Mouse (Mus musculus) kidney, postnatal 0 days (tissue): Measurements from ENCODE around the gene Dmrtc2. TPM values are rescaled to one million over a fixed set of nuclear protein-coding genes. Genes with fewer than 3 reads are reported as not detected.

Experiments used
- ATAC-seq: fragments of 200-750 bp; cut with Nextera tagmentation; replicated peaks from 2 replicates; pipeline ENCODE4 v1.8.0; 2017; ENCODE audit warnings: low read depth, moderate number of reproducible peaks, moderate TSS enrichment, moderate library complexity; ENCODE audit not compliant: low FRiP score
- DNase-seq: peaks from one replicate; pipeline ENCODE4 v3.0.0-alpha.2; 2016; ENCODE audit warnings: low spot score
- H3K27ac ChIP-seq: fragments of 300-500 bp; sonication (generic); 2 replicates; pipeline ENCODE4 v1.5.1; 2014; ENCODE audit warnings: mild to moderate bottlenecking
- H3K27me3 ChIP-seq: fragments of 300-500 bp; sonication (generic); 2 replicates; pipeline ENCODE4 v1.6.1; 2014; ENCODE audit warnings: low read length, mixed read lengths; ENCODE audit not compliant: insufficient read depth
- H3K36me3 ChIP-seq: fragments of 300-500 bp; sonication (generic); 2 replicates; pipeline ENCODE4 v1.6.1; 2014; ENCODE audit warnings: low read length, mixed read lengths; ENCODE audit not compliant: insufficient read depth
- H3K4me1 ChIP-seq: fragments of 300-500 bp; sonication (generic); replicated peaks from 2 replicates; pipeline ENCODE4 v1.6.1; 2014; ENCODE audit warnings: antibody characterized with exemption, low read length, mixed read lengths; ENCODE audit not compliant: insufficient read depth
- H3K4me2 ChIP-seq: fragments of 300-500 bp; sonication (generic); 2 replicates; pipeline ENCODE4 v1.6.1; 2014; ENCODE audit warnings: mild to moderate bottlenecking, low read length, moderate library complexity, mixed read lengths
- H3K4me3 ChIP-seq: fragments of 300-500 bp; sonication (generic); replicated peaks from 2 replicates; pipeline ENCODE4 v1.5.1; 2014; ENCODE audit warnings: low read depth, low read length
- H3K9ac ChIP-seq: fragments of 300-500 bp; sonication (generic); 2 replicates; pipeline ENCODE4 v1.6.1; 2014; ENCODE audit warnings: low read depth, low read length
- H3K9me3 ChIP-seq: fragments of 300-500 bp; sonication (generic); replicated peaks from 2 replicates; pipeline ENCODE4 v1.6.1; 2016; ENCODE audit warnings: low read length, inconsistent platforms, mixed read lengths
- CTCF ChIP-seq: IDR thresholded peaks from 2 replicates; pipeline ENCODE4 v1.5.1; 2016; ENCODE audit warnings: antibody characterized with exemption, low read depth, mild to moderate bottlenecking, moderate library complexity
- WGBS: fragments of 180-500 bp; shearing (Covaris S2); extraction: QIAGEN DNeasy Blood & Tissue Kit; methylation state at CpG from one replicate; pipeline ENCODE4 v1.1.7; 2014; 5-methylcytosine and 5-hydroxymethylcytosine counted together
- polyA plus RNA-seq: library from polyadenylated mRNA; unstranded; fragments of >200 nt; fragmentation: Nextera tagmentation; extraction: Ambion mirVana; gene quantifications from 2 replicates; pipeline ENCODE4 v1.2.1, GENCODE M21; 2015

The Dmrtc2 gene
- polyA plus RNA-seq, 1 experiment from 2014 or later, result 0.12 TPM

DNA sequence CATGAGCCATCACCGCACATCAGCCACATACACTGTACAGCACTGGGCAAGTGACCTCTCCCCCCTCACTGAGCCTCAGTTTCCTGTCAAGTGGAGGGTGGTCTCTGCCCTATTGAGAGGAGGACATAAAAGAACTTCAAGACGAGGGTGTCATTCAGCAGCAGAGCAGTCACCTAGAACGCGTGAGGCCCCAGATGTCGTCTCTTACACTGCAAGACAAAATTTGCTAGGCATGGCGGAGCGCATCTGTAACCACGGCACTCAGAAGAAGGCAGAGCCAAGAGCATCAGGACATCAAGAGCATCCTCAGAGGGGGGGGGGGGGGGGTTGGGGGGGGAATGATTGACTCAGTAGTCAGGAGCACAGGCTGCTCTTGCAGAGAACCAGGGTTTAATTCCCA lies 26.4 kb downstream of the Dmrtc2 start:
- H3K4me2 ChIP-seq, result no peak overlapping the region
- ATAC-seq, result no peak
- no peaks in the 10 kb centered on the region for H3K4me1 ChIP-seq
- H3K27ac ChIP-seq, result no peak overlapping the region
- H3K9me3 ChIP-seq, result no peaks in the 10 kb centered on the region
- H3K36me3 ChIP-seq, result no peaks in the 10 kb centered on the region
- H3K27me3 ChIP-seq, result no peaks in the 10 kb centered on the region
- WGBS, result 70% methylated on average over 8 of the region's 8 CpGs
- DNase-seq, result no peak
- H3K4me3 ChIP-seq, result no peak overlapping the region
- no peak overlapping the region for H3K9ac ChIP-seq
- TF ChIP-seq CTCF, result no peak

- H3K9me3 ChIP-seq, result no peaks in the 10 kb centered on the region
- no peaks in the 10 kb centered on the region for H3K36me3 ChIP-seq
- DNase-seq (no peak), ATAC-seq (no peak)
- TF ChIP-seq CTCF, result no peak
- H3K27ac ChIP-seq, result no peak within 1 kb of the TSS
- H3K9ac ChIP-seq, result no peak within 1 kb of the TSS
- 67% methylated on average over 12 of the region's 12 CpGs for WGBS
- no peaks in the 10 kb centered on the region for H3K4me1 ChIP-seq
- no peak within 1 kb of the TSS for H3K4me2 ChIP-seq
- H3K27me3 ChIP-seq, result no peaks in the 10 kb centered on the region
- no peak within 1 kb of the TSS for H3K4me3 ChIP-seq
Measured at GRCm38 (mm10) chr7:24897224-24897623, 27.4 kb downstream of the Dmrtc2 start, which contains the start of gene Cd79a. Gene Cd79a (plus strand): TSS chr7:24897381.

- no peak for ATAC-seq
- no peak for TF ChIP-seq CTCF
- Histone ChIP-seq H3K27ac (no peak overlapping the region), H3K9me3 (no peaks in the 10 kb centered on the region), H3K36me3 (no peaks in the 10 kb centered on the region), H3K4me2 (no peak overlapping the region), H3K4me1 (no peaks in the 10 kb centered on the region), H3K9ac (no peak overlapping the region), H3K4me3 (no peak overlapping the region), H3K27me3 (no peaks in the 10 kb centered on the region)
- no peak for DNase-seq
- 79% methylated on average over 5 of the region's 5 CpGs for WGBS
Measured at GRCm38 (mm10) chr7:24897959-24898358, 28.1 kb downstream of the Dmrtc2 start.

GRCm38 (mm10) chr7:24901114-24901513 lies 31.3 kb downstream of the Dmrtc2 start:
- no peak for TF ChIP-seq CTCF
- 70% methylated on average over 6 of the region's 6 CpGs for WGBS
- no peak overlapping the region for H3K27ac ChIP-seq

GRCm38 (mm10) chr7:24901842-24902241 lies 32.0 kb downstream of the Dmrtc2 start:
- Histone ChIP-seq H3K9ac (no peak overlapping the region), H3K4me2 (no peak overlapping the region), H3K27me3 (no peaks in the 10 kb centered on the region), H3K9me3 (no peaks in the 10 kb centered on the region), H3K27ac (peak overlapping the region; percentile 92; the same call in 1 of the 2 replicates), H3K36me3 (no peaks in the 10 kb centered on the region), H3K4me1 (peaks cover 9% of the 10 kb centered on the region; the same call in 1 of the 2 replicates), H3K4me3 (no peak overlapping the region)
- DNase-seq (no peak), ATAC-seq (no peak)
- no peak for TF ChIP-seq CTCF
- WGBS, result 43% methylated on average over 1 of the region's 1 CpGs

More at GRCm38 (mm10) chr7:24901114-24901513, 31.3 kb downstream of the Dmrtc2 start:
- no peaks in the 10 kb centered on the region for H3K27me3 ChIP-seq
- no peak overlapping the region for H3K9ac ChIP-seq
- no peak for ATAC-seq
- 0 out of 2 replicates have a peak, but pooled peaks cover 3% of the 10 kb centered on the region for H3K4me1 ChIP-seq
- no peak overlapping the region for H3K4me3 ChIP-seq
- no peaks in the 10 kb centered on the region for H3K9me3 ChIP-seq
- DNase-seq, result no peak
- H3K4me2 ChIP-seq, result no peak overlapping the region
- no peaks in the 10 kb centered on the region for H3K36me3 ChIP-seq

- Histone ChIP-seq H3K9me3 (no peaks in the 10 kb centered on the region), H3K27me3 (no peaks in the 10 kb centered on the region), H3K36me3 (no peaks in the 10 kb centered on the region), H3K9ac (peak overlapping the region; percentile 77), H3K4me1 (peaks cover 11% of the 10 kb centered on the region; the same call in 1 of the 2 replicates), H3K4me2 (peak overlapping the region; percentile 74), H3K27ac (peak overlapping the region; percentile 92), H3K4me3 (peak overlapping the region; percentile 77)
- TF ChIP-seq CTCF, result no peak
- ATAC-seq (no peak), DNase-seq (peak; percentile 29)
- WGBS, result 41% methylated on average over 2 of the region's 2 CpGs
Measured at GRCm38 (mm10) chr7:24902264-24902629, 32.4 kb downstream of the Dmrtc2 start.
